Mouse (Mus musculus): ENCODE measurements at regions not wholly inside any gene's neighbourhood (a gene's known extent, or its start where the extent isn't known, plus 50 kb on each side); places are given as distances from the start of the nearest gene placed in this dataset.

DNA sequence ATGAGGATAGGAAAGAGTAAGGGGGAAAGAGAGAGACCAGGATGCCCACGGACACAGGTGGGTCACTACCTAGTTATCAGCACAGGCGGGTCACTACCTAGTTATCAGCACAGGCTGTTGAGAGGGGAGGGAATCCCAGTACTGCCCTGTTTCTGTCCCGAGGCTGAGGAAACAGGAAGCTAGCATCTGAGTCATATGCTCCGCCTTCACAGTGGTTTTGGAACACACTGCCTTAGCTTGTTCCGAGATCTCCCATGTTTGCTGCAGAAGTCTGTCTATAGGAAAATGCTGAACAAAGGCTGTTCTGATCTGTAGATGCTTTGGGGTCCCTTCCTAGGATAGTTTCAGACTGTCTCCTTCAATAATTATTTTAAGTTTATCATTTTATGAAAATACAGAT, 55.4 kb upstream of the Chd6 start:
- TF ChIP-seq CTCF (IDR thresholded peaks at IDR 0.05; ENCODE audit: insufficient read depth, low read length) (no peak), POLR2A (IDR thresholded peaks at IDR 0.05; ENCODE audit: borderline replicate concordance, extremely low read depth, low read depth, low read length) (no peak)

All from lung, adult 2 months (tissue).